Mouse (Mus musculus): ENCODE data around the gene Setd3.

DNA sequence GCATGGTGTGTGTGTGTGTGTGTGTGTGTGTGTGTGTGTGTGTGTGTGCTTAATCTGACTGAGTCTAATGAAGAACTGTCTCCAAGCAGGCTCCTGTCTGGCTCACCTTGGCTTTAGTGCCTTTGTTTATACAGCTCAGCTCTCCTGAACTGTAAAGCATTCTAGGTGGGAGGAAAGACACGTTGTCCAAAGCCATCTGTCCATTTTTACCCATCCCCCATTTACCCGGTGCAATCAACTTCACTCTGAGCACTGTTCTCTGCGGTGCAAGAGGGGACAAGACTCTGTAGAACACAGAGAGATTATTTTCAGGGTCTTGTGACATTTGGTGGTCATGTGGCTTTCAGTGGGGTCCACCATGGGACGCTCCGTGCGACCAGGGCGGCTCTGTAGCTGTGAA lies 117.5 kb downstream of the Setd3 start:
- TF ChIP-seq CTCF (IDR thresholded peaks at IDR 0.05) (no peak), EP300 (IDR thresholded peaks at IDR 0.05; ENCODE audit: insufficient read depth, low read depth, low read length) (no peak)

Data from heart, adult 2 months (tissue).